Mouse (Mus musculus) limb, embryonic 10.5 days (tissue): ENCODE data around the gene Bst1. TPM values are rescaled to one million over a fixed set of nuclear protein-coding genes. Genes with fewer than 3 reads are reported as not detected.

Experiments
- DNase-seq: peaks from one replicate; pipeline ENCODE4 v3.0.0-alpha.2; 2017; ENCODE audit warnings: low spot score
- H3K27ac ChIP-seq: fragments of 300-500 bp; sonication (generic); 2 replicates; pipeline ENCODE4 v1.5.1; 2016; ENCODE audit warnings: mild to moderate bottlenecking
- H3K27me3 ChIP-seq: fragments of 300-500 bp; sonication (generic); 2 replicates; pipeline ENCODE4 v1.6.1; 2016; ENCODE audit warnings: low read depth, mild to moderate bottlenecking; ENCODE audit not compliant: poor library complexity, severe bottlenecking
- H3K36me3 ChIP-seq: fragments of 300-500 bp; sonication (generic); 2 replicates; pipeline ENCODE4 v1.6.1; 2016; ENCODE audit warnings: mild to moderate bottlenecking, moderate library complexity
- H3K4me1 ChIP-seq: fragments of 300-500 bp; sonication (generic); 2 replicates; pipeline ENCODE4 v1.6.1; 2016
- H3K4me3 ChIP-seq: fragments of 300-500 bp; sonication (generic); 2 replicates; pipeline ENCODE4 v1.5.1; 2016; ENCODE audit warnings: mild to moderate bottlenecking, moderate library complexity
- H3K9me3 ChIP-seq: fragments of 300-500 bp; sonication (generic); replicated peaks from 2 replicates; pipeline ENCODE4 v1.6.1; 2016; ENCODE audit warnings: mild to moderate bottlenecking
- WGBS: fragments of 180-500 bp; shearing (Covaris S2); methylation state at CpG from one replicate; pipeline ENCODE4 v1.1.7; 2016; 5-methylcytosine and 5-hydroxymethylcytosine counted together
- polyA plus RNA-seq: library from polyadenylated mRNA; unstranded; fragments of >200 nt; fragmentation: Nextera tagmentation; extraction: Ambion mirVana; gene quantifications from 2 replicates; pipeline ENCODE4 v1.2.1, GENCODE M21; 2016

The Bst1 gene
- polyA plus RNA-seq, 1 experiment from 2014 or later: 0.05 TPM

DNA sequence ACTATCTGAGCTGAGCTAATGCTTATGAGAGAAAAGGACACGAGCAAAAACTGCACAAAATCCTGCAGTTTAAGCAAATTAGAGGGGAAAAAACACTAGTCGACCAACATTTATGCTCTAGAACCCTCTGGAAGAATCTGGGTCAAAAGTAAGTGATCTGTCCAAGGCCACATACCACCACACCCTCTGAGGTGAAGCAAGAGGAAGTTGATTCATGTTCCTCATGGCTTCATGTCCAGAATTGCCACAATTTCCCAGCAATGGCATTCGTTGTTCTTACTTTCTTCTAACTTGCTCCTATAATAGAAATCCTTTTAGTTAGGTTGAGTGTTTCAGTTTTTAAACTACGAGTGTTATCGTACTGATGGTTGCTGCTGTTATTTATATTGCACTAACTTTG, 19.2 kb upstream of the Bst1 start:
- no peak for DNase-seq
- no peaks in the 10 kb centered on the region for H3K36me3 ChIP-seq
- H3K27ac ChIP-seq: no peak overlapping the region
- no peaks in the 10 kb centered on the region for H3K4me1 ChIP-seq
- H3K4me3 ChIP-seq: no peak overlapping the region
- no peaks in the 10 kb centered on the region for H3K9me3 ChIP-seq
- WGBS: 92% methylated on average over 5 of the region's 5 CpGs
- H3K27me3 ChIP-seq: no peaks in the 10 kb centered on the region

DNA sequence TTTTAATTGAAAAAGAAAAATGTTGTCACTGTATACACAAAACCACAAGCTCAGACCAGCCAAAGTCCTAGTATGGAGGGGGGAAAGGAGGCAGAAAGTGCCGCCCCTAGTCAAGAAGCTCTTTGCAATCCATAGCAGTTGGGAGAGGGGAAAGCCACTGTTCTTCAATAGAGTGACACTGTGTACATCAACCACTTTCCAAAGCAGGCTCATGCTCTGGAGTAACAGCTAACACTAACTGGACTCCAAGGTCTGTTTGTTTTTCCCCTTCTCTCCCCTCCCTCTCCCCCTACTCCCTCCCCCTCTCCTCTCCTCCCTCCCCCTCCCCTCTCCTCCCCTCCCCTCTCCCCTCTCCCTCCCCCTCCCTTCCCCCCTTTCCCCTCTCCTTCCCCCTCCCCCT, 18.0 kb upstream of the Bst1 start:
- WGBS: 70% methylated on average over 1 of the region's 1 CpGs
- DNase-seq: no peak
- Histone ChIP-seq H3K9me3 (no peaks in the 10 kb centered on the region), H3K27me3 (no peaks in the 10 kb centered on the region), H3K36me3 (no peaks in the 10 kb centered on the region), H3K4me1 (no peaks in the 10 kb centered on the region), H3K27ac (no peak overlapping the region), H3K4me3 (no peak overlapping the region)

DNA sequence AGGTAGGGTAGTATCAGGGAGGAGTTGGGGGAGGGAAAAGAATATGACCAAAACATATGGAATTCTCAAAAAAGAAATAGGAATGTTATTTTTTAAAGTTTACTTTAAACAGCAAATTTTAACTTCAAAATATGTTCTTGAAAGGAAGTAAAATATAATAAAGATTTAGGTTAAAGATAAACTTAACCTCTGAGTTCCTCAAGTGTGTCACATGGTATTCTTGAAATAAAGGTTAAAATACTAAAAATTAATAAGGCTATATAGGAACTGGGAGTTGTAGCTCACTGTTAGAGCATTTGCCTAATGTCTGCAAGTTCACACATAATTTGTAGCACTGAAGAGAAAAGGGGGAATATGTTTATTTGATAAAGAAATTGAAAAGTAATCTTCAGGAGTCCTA, 17.4 kb upstream of the Bst1 start:
- Histone ChIP-seq H3K27ac (no peak overlapping the region), H3K4me1 (no peaks in the 10 kb centered on the region), H3K4me3 (no peak overlapping the region), H3K36me3 (no peaks in the 10 kb centered on the region), H3K27me3 (no peaks in the 10 kb centered on the region), H3K9me3 (no peaks in the 10 kb centered on the region)
- DNase-seq: no peak

DNA sequence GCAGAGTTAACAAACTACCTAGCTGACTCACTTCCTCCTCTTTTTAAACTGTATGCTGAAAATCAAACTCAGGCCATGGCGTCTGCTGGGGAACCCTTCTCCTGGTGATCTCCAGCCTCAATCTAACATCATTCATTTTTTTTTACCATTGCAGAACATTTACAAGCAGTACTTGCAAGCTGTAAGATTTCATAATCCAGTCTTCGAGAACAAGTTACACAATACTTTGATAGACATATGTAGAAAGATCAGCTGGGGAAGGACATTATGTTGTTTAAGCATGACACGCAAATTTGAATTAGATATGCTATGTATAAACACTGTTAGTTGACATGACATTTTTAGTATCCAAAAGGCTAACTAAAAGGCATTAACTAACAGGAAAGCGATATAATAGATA, 16.9 kb upstream of the Bst1 start:
- no peak for DNase-seq
- Histone ChIP-seq H3K4me3 (no peak overlapping the region), H3K27me3 (no peaks in the 10 kb centered on the region), H3K36me3 (no peaks in the 10 kb centered on the region), H3K27ac (no peak overlapping the region), H3K4me1 (no peaks in the 10 kb centered on the region), H3K9me3 (no peaks in the 10 kb centered on the region)
- 91% methylated on average over 4 of the region's 4 CpGs for WGBS

DNA sequence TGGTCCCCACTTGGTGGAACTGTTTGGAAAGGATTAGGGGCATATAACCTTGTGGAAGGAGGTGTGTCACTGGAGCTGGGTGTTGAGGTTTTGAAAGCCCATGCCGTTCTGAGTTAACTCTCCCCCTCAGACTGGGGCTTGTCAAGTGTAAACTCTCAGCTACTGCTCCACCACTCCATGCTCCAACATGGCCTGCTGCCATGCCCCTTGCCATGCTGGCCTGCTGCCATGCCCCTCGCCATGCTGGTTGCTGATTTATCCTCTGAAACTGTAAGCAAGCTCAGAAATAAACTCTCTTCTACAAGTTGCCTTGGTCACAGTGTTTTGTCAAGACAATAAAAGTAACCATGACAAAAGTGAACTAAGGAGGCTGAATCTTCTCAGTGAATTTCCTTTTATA, 13.3 kb upstream of the Bst1 start:
- WGBS: 90% methylated on average over 2 of the region's 2 CpGs
- peaks cover 8% of the 10 kb centered on the region; the same call in 1 of the 2 replicates for H3K4me1 ChIP-seq
- H3K4me3 ChIP-seq: no peak overlapping the region

DNA sequence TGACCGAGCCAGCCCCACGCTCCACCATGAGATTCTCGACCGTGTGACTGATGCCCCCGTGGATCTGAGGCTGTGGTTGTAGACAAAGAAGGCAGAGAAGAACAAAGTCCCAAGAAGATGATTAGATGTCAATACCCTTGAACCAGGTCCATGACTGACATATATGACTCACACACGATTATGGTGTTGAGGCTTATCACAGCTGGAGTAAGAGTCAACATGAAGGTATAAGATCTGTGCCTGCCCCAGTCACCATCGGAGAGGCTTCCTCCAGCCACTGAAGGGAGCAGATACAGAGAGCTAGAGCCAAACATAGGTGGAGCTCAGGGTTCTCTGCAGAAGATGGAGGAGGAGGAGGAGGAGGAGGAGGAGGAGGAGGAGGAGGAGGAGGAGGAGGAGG, 12.3 kb upstream of the Bst1 start:
- Histone ChIP-seq H3K27me3 (no peaks in the 10 kb centered on the region), H3K4me3 (no peak overlapping the region), H3K36me3 (no peaks in the 10 kb centered on the region), H3K9me3 (no peaks in the 10 kb centered on the region), H3K27ac (no peak overlapping the region), H3K4me1 (peaks cover 8% of the 10 kb centered on the region; the same call in 1 of the 2 replicates)
- no peak for DNase-seq
- WGBS: 95% methylated on average over 7 of the region's 7 CpGs

More for the DNA sequence above, 13.3 kb upstream of the Bst1 start:
- Histone ChIP-seq H3K27me3 (no peaks in the 10 kb centered on the region), H3K27ac (no peak overlapping the region), H3K9me3 (no peaks in the 10 kb centered on the region), H3K36me3 (no peaks in the 10 kb centered on the region)
- DNase-seq: no peak

DNA sequence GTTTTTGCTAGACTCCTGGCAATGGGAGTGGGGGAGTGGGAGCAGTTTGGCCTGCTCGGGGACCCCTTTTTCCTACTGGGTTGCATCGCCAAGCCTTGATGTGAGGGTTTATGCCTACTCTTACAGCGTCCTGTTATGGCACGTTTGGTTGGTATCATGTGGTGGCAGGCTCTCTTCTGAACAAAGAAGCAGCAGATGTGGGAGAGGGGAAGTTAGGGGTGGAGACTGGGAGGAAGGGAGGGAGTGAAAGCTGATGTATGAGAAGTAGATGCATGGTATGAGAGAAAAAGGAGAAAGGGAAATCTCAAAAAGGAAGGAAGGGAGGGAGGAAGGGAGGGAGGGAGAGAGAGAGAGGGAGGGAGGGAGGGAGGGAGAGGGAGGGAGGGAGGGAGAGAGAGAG, 11.8 kb upstream of the Bst1 start:
- Histone ChIP-seq H3K27me3 (no peaks in the 10 kb centered on the region), H3K27ac (no peak overlapping the region), H3K4me3 (no peak overlapping the region), H3K36me3 (no peaks in the 10 kb centered on the region), H3K9me3 (no peaks in the 10 kb centered on the region), H3K4me1 (peaks cover 8% of the 10 kb centered on the region; the same call in 1 of the 2 replicates)
- 74% methylated on average over 4 of the region's 4 CpGs for WGBS
- no peak for DNase-seq

DNA sequence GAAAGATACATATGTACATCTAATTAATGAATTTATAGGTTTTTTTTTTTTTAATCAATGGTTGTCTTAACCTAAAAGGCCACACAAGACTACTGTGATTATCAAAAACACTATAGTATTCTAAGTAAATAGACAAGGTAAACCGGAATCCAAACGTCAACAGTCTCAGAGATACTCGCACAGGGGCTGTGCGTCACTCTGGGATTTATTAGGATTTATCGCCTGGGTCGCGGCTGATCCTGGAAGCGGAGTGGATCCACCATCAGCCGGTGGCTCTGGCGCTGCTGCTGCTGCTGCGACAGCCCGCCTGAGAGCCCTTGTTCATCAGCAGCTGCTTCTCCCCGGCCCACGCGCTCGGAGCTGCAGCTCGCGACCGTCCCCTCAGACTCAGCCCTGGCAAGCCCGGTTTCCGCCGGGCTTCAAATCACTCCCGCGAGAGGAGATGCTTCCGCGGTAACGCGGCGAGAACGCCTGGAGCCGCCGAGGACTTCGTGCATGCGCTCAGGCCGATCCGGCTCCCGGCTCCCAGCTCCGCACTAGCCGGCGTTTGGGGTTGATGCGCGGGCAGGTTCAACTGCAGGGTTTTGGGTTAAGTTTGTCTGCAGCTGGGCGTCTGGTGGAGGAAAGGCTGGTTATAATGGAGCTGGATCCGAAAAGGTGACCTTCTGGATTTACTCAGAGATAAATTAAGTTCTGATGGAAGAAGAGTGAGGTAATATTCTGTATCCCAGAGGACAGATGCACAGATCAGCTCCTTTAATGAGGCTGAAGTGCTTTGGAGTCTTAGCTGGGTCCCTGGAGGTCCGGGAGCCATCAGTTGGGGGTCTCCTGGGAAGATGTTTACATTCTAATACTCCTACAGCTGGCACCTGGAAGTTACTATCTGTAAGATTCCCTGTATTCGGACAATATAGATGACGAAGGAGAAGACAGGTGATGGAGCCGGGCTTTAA, 10.7 kb upstream of the Bst1 start:
- peaks cover 8% of the 10 kb centered on the region; the same call in 1 of the 2 replicates for H3K4me1 ChIP-seq
- H3K9me3 ChIP-seq: no peaks in the 10 kb centered on the region
- H3K27me3 ChIP-seq: no peaks in the 10 kb centered on the region
- H3K27ac ChIP-seq: peak overlapping the region; percentile 88
- WGBS: 3% methylated on average over 48 of the region's 48 CpGs
- DNase-seq: peak; percentile 87
- H3K36me3 ChIP-seq: no peaks in the 10 kb centered on the region
- H3K4me3 ChIP-seq: peak overlapping the region; percentile 62

DNA sequence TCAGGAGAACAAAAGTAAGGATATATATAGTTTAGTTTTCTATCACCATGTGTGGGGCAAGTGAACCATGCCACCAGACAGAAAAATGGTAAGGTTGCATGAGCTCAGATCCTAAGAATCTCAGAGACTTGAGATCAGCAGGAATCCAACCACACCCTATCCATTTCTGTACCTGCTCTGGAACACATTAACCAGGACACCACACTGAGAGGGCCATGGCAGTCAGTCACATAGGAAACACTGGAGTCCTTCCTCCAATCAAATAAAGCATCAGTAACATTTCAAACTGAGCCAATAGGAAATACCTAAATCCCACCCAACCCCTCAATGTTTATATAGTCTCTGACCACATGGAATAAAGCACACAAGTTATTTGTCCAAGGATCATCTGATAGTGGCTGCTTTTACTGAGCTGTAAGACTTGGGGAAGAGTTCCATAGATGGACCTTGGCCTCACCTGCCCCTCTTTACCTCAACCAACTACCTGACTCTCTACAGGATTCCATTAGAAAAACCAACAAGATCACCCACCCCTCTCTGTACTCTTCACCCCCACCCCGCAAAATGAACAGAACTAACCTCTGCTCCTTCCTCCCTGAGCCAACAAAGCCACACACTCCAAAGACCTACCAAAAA, 8.1 kb upstream of the Bst1 start:
- no peak for DNase-seq
- Histone ChIP-seq H3K27ac (no peak overlapping the region), H3K4me3 (no peak overlapping the region), H3K9me3 (no peaks in the 10 kb centered on the region), H3K36me3 (no peaks in the 10 kb centered on the region), H3K4me1 (peaks cover 8% of the 10 kb centered on the region; the same call in 1 of the 2 replicates), H3K27me3 (no peaks in the 10 kb centered on the region)
- 100% methylated on average over 1 of the region's 1 CpGs for WGBS

DNA sequence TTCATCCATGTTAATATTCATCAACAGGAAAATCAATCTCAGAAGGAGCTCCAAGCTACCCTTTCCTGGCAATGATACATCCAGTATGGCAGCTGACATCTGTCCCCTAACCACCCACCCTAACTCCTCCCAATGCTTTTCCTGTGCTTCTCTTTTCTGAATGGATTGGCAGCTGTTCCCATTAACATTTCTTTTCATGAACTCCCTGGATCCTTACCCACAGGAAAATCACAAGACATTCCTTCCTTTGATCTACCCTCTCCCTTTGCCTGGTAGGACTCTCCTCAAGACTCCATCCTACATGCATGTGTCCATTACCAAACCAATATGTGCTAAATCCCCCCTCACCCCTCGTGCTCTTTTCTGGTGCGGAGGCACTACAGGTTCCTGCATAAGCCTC, 4.1 kb upstream of the Bst1 start:
- H3K27ac ChIP-seq: no peak overlapping the region
- 92% methylated on average over 2 of the region's 2 CpGs for WGBS
- no peaks in the 10 kb centered on the region for H3K9me3 ChIP-seq
- no peak overlapping the region for H3K4me3 ChIP-seq
- DNase-seq: no peak
- H3K36me3 ChIP-seq: no peaks in the 10 kb centered on the region
- H3K27me3 ChIP-seq: no peaks in the 10 kb centered on the region
- peaks cover 11% of the 10 kb centered on the region for H3K4me1 ChIP-seq

DNA sequence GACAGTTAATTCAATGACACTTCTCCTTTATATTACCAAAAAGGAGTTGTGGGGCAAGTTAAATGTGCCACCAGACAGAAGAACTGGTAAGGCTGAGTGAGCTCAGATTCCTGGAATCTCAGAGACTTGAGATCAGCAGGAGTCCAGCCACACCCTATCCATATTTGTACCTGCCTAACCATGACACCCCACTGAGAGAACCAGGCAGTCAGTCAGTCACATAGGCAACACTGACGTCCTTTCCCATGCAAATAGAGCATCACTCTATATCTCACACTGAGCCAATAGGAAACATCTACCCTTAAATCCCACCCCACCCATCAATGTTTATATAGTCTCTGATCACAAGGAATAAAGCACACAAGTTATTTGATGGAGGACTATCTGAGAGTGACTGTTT, 2.9 kb upstream of the Bst1 start:
- Histone ChIP-seq H3K4me3 (no peak overlapping the region), H3K9me3 (no peaks in the 10 kb centered on the region), H3K4me1 (peaks cover 14% of the 10 kb centered on the region), H3K27me3 (no peaks in the 10 kb centered on the region), H3K36me3 (no peaks in the 10 kb centered on the region), H3K27ac (no peak overlapping the region)
- 59% methylated on average over 1 of the region's 1 CpGs for WGBS
- DNase-seq: no peak

DNA sequence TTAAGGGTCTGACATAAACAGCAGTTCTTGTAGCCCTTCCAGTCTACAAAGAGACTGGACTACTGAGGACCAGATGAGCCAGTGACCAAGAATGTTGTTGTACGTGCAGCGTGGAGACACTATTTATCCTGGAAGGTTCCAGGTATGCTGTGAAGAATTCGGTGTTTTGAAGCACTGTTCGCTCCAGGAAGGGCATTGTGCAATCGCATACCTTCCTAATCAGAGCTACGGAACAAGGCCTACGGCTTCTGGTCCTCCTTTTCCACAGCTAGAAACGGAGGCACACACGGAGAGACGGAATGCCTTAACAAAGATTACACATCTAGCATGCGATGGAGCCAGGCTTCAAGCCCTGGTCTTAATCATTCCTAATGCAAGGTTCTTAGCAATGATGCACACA, 2.1 kb downstream of the Bst1 start:
- H3K9me3 ChIP-seq: no peaks in the 10 kb centered on the region
- peaks cover 14% of the 10 kb centered on the region for H3K4me1 ChIP-seq
- DNase-seq: no peak
- WGBS: 93% methylated on average over 11 of the region's 11 CpGs
- no peak overlapping the region for H3K27ac ChIP-seq
- no peaks in the 10 kb centered on the region for H3K27me3 ChIP-seq
- H3K4me3 ChIP-seq: no peak overlapping the region
- no peaks in the 10 kb centered on the region for H3K36me3 ChIP-seq

DNA sequence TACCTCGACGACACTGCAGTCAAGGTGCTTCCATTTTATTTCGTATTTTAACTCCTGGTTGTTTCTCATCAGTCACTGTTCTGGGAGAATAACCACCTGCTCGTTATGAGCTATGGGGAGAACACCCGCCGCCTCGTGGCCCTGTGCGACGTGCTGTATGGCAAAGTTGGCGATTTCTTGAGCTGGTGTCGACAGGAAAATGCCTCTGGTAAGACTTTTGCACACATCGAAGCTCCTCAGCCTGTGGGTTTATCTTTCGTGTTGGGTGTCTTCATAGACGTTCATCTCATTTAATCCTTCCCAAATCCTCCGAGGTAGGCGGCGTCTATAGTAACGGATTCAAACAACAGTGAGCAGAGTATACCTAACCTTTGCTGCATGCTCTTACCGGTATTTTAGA, 2.9 kb downstream of the Bst1 start, which contains the start of gene Fbxl5:
TSS of gene Fbxl5 (minus strand) at position 101 of the 400 bp plus-strand sequence.
- Histone ChIP-seq H3K9me3 (no peaks in the 10 kb centered on the region), H3K27ac (no peak within 1 kb of the TSS), H3K27me3 (no peaks in the 10 kb centered on the region), H3K36me3 (no peaks in the 10 kb centered on the region), H3K4me1 (peaks cover 14% of the 10 kb centered on the region), H3K4me3 (no peak within 1 kb of the TSS)
- DNase-seq: no peak
- 78% methylated on average over 19 of the region's 19 CpGs for WGBS
